Mouse (Mus musculus) ES-Bruce4 (cell line): ENCODE data around the gene L3mbtl1.

ENCODE experiments used
- CTCF ChIP-seq: IDR thresholded peaks from one replicate; pipeline ENCODE4 v1.8.1; 2011; ENCODE audit warnings: low read depth, low read length
- EP300 ChIP-seq: IDR thresholded peaks from 2 replicates; pipeline ENCODE4 v1.6.1; 2011; ENCODE audit warnings: low read depth, low read length; ENCODE audit not compliant: insufficient read depth
- POLR2A ChIP-seq: IDR thresholded peaks from one replicate; pipeline ENCODE4 v1.8.1; 2011; ENCODE audit warnings: low read length; ENCODE audit not compliant: insufficient read depth

DNA sequence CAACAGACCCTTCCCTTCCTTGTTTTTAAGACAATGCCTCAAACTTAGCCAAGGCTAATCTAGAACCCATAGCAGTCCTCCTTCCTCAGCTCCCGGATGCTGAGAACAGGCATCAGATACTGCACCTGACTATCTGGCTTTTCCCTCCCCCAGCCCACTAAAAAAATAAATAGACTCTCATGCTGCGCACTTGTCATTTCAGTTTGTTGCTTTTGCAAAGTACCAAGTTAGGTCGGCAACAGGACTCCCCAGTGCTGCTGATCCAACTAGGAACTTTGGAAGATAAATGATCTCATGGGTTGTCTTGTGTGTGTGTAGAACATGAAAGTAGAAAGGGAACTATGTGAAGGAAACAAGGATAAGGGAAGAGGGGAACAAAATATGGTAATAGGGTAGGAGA lies 13.6 kb upstream of the L3mbtl1 start:
- no peak for TF ChIP-seq CTCF
- no peak for TF ChIP-seq POLR2A
- no peak for TF ChIP-seq EP300
